Mouse (Mus musculus): ENCODE data around the gene Mrpl35.

Mrpl35 gene

GRCm38 (mm10) chr6:71769901-71770690 is 56.7 kb downstream of the Mrpl35 start:
- CTCF ChIA-PET = interaction anchor here (0.6 to 1.8 kb wide), 22 partner anchors 9 to 1405 kb away, joined by 3 to 8 read pairs (median 3); partner anchors contain the start of gene Kdm3a (in 1 of the 4)
- POLR2A ChIA-PET = interaction anchor here in 3 of 4 experiments (0.7 to 1.5 kb wide), 7 partner anchors 8 to 161 kb away, joined by 3 to 5 read pairs (median 4); partner anchors contain the start of gene Reep1 (in 1 of the 3)

- POLR2A ChIA-PET = no interaction called here
- CTCF ChIA-PET = interaction anchor here in 1 of 4 experiments (0.7 kb wide), 1 partner anchor 1158 kb away, joined by 3 read pairs; no protein-coding TSS in a partner anchor
Observed at GRCm38 (mm10) chr6:71767761-71768160, 59.0 kb downstream of the Mrpl35 start.

Data from embryonic stem cell, embryonic (primary cell).